Mouse (Mus musculus) liver, embryonic 12.5 days (tissue): ENCODE data around the gene Dnajc1. TPM values are rescaled to one million over a fixed set of nuclear protein-coding genes. Genes with fewer than 3 reads are reported as not detected.

Experiments
- ATAC-seq: fragments of 200-750 bp; cut with Nextera tagmentation; 2 replicates; pipeline ENCODE4 v1.8.0; 2017; ENCODE audit warnings: moderate number of reproducible peaks, mild to moderate bottlenecking, moderate library complexity
- H3K27ac ChIP-seq: fragments of 300-500 bp; sonication (generic); 2 replicates; pipeline ENCODE4 v1.5.1; 2016; ENCODE audit warnings: mild to moderate bottlenecking
- H3K27me3 ChIP-seq: fragments of 300-500 bp; sonication (generic); replicated peaks from 2 replicates; pipeline ENCODE4 v1.6.1; 2016; ENCODE audit warnings: mild to moderate bottlenecking, moderate library complexity
- H3K36me3 ChIP-seq: fragments of 300-500 bp; sonication (generic); 2 replicates; pipeline ENCODE4 v1.6.1; 2016; ENCODE audit warnings: mild to moderate bottlenecking, moderate library complexity
- H3K4me1 ChIP-seq: fragments of 300-500 bp; sonication (generic); 2 replicates; pipeline ENCODE4 v1.6.1; 2016
- H3K4me2 ChIP-seq: fragments of 300-500 bp; sonication (generic); 2 replicates; pipeline ENCODE4 v1.6.1; 2016; ENCODE audit warnings: mild to moderate bottlenecking, moderate library complexity
- H3K4me3 ChIP-seq: fragments of 300-500 bp; sonication (generic); 2 replicates; pipeline ENCODE4 v1.5.1; 2016; ENCODE audit warnings: mild to moderate bottlenecking, moderate library complexity
- H3K9ac ChIP-seq: fragments of 300-500 bp; sonication (generic); 2 replicates; pipeline ENCODE4 v1.6.1; 2016; ENCODE audit warnings: mild to moderate bottlenecking, moderate library complexity
- H3K9me3 ChIP-seq: fragments of 300-500 bp; sonication (generic); replicated peaks from 2 replicates; pipeline ENCODE4 v1.6.1; 2016; ENCODE audit warnings: mild to moderate bottlenecking, moderate library complexity
- WGBS: fragments of 180-500 bp; shearing (Covaris S2); methylation state at CpG from one replicate; pipeline ENCODE4 v1.1.7; 2016; ENCODE audit not compliant: insufficient replicate concordance; 5-methylcytosine and 5-hydroxymethylcytosine counted together
- polyA plus RNA-seq: library from polyadenylated mRNA; unstranded; fragments of >200 nt; fragmentation: Nextera tagmentation; extraction: Ambion mirVana; gene quantifications from 2 replicates; pipeline ENCODE4 v1.2.1, GENCODE M21; 2016

The Dnajc1 gene
- polyA plus RNA-seq, 1 experiment from 2014 or later, result 14.2 TPM

- Histone ChIP-seq H3K4me2 (no peak overlapping the region), H3K27ac (no peak overlapping the region), H3K4me3 (no peak overlapping the region), H3K9ac (no peak overlapping the region), H3K27me3 (no peaks in the 10 kb centered on the region), H3K4me1 (no peaks in the 10 kb centered on the region), H3K9me3 (no peaks in the 10 kb centered on the region), H3K36me3 (peaks cover 88% of the 10 kb centered on the region)
- WGBS, result 84% methylated on average over 5 of the region's 5 CpGs
- no peak for ATAC-seq
Measured at GRCm38 (mm10) chr2:18180323-18180722, 212.3 kb downstream of the Dnajc1 start.

DNA sequence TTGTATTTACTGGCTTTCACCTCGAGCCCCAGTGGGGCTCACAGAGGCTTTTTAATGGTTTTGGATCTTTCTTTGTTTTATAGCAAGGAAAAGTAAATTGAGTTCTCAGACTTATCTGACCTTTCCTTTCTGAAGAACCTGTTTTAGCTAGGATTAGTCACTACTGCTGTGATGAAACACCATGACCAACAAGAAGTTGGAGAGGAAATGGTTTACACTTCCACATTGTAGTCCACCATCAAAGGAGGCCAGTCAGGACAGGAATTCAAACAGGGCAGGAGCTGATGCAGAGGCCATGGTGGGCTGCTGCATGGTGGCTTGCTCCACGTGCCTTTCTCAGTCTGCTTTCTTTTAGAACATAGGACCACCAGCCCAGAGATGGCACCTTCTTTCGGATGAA, 216.4 kb downstream of the Dnajc1 start:
- H3K4me2 ChIP-seq, result no peak overlapping the region
- H3K4me3 ChIP-seq, result no peak overlapping the region
- H3K9me3 ChIP-seq, result no peaks in the 10 kb centered on the region
- H3K27ac ChIP-seq, result no peak overlapping the region
- ATAC-seq, result no peak
- 75% methylated on average over 3 of the region's 3 CpGs for WGBS
- H3K9ac ChIP-seq, result no peak overlapping the region
- H3K36me3 ChIP-seq, result peaks cover 70% of the 10 kb centered on the region
- H3K27me3 ChIP-seq, result no peaks in the 10 kb centered on the region
- H3K4me1 ChIP-seq, result no peaks in the 10 kb centered on the region

DNA sequence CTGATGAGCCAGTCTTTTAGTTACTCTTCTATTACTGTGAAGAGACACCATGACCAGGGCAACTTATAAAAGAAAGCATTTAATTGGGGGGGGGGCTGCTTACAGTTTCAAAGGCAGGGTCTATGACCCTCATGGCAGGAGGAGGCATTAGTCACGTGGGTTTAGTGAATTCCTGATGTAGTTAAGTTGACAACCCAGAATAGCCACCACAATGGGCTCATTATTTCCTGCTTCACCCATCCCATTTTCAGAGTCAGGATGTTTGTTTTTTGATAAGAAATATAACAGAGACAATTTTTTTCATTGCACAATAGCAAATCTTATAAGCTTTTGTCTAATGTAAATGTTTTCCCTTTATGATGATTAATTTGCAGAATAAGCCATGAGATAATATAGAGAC, 217.4 kb downstream of the Dnajc1 start:
- 50% methylated on average over 1 of the region's 1 CpGs for WGBS
- no peak overlapping the region for H3K27ac ChIP-seq
- H3K9me3 ChIP-seq, result no peaks in the 10 kb centered on the region
- H3K27me3 ChIP-seq, result no peaks in the 10 kb centered on the region
- ATAC-seq, result no peak
- no peak overlapping the region for H3K4me3 ChIP-seq
- H3K9ac ChIP-seq, result no peak overlapping the region
- peaks cover 61% of the 10 kb centered on the region for H3K36me3 ChIP-seq
- no peaks in the 10 kb centered on the region for H3K4me1 ChIP-seq
- no peak overlapping the region for H3K4me2 ChIP-seq

DNA sequence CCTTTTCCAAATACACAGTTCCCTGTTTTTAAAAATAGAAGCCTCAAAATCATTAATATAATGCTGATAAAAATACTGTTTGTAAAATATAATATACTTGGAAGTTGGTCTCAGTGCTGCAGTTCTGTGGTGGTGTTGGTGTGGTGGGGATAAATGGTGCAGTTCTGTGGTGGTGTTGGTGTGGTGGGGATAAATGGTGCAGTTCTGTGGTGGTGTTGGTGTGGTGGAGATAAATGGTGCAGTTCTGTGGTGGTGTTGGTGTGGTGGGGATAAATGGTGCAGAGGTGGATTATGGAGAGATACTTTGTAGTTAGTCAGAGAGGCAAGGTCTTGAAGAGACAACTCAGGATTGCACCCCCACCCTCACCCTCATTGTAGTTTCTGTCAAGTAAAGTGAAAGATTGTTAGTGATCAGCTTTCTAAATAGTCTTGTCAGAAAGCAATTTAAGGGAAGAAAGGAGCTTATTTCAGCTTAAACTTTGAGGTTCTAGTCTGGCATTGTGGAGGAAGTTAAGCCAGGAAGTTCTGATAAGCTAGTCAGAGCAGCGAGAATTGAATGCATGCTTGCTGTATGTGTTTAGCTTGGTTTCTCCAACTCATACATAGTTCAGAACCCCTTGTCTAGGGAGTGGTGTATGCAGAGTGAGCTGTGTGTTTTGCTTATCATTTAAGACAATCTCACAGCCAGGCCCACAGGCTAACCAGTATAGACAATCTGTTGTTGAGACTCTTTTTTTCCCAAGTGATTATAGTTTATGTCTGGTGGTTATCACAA, 223.3 kb downstream of the Dnajc1 start:
- WGBS, result 13% methylated on average over 1 of the region's 1 CpGs
- H3K36me3 ChIP-seq, result peaks cover 36% of the 10 kb centered on the region
- H3K27me3 ChIP-seq, result no peaks in the 10 kb centered on the region
- H3K27ac ChIP-seq, result 0 out of 2 replicates have a peak overlapping the region, but pooled peaks have one; percentile 25
- no peak overlapping the region for H3K9ac ChIP-seq
- peaks cover 11% of the 10 kb centered on the region for H3K4me1 ChIP-seq
- ATAC-seq, result peak; percentile 54
- no peaks in the 10 kb centered on the region for H3K9me3 ChIP-seq
- no peak overlapping the region for H3K4me3 ChIP-seq
- H3K4me2 ChIP-seq, result no peak overlapping the region

- H3K4me3 ChIP-seq, result no peak overlapping the region
- WGBS, result 90% methylated on average over 2 of the region's 2 CpGs
- ATAC-seq, result no peak
Measured at GRCm38 (mm10) chr2:18165511-18165910, 227.1 kb downstream of the Dnajc1 start.

DNA sequence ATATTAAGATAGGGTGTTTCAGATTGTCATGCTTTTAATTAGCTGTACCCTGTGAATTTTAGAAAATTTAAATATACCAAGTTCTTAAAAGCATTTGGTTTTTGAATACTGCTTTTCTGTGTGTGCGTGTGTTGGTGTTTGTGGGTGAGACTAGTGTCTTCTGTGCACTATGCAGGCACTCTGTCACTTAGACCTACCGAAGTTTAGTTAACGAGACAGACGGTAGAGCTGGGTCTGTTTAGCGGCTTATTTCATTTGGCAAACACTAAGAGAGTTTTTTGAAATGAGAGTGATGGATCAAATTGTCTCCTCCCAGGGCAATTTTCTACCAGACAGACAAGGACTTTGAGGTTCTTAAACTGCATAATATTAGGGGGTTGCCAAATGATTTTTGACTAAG, 231.6 kb downstream of the Dnajc1 start:
- no peaks in the 10 kb centered on the region for H3K27me3 ChIP-seq
- H3K9me3 ChIP-seq, result no peaks in the 10 kb centered on the region
- no peak overlapping the region for H3K4me3 ChIP-seq
- peaks cover 52% of the 10 kb centered on the region for H3K36me3 ChIP-seq
- no peak overlapping the region for H3K9ac ChIP-seq
- ATAC-seq, result no peak
- no peak overlapping the region for H3K27ac ChIP-seq
- no peaks in the 10 kb centered on the region for H3K4me1 ChIP-seq
- H3K4me2 ChIP-seq, result no peak overlapping the region
- 90% methylated on average over 5 of the region's 5 CpGs for WGBS

More at GRCm38 (mm10) chr2:18165511-18165910, 227.1 kb downstream of the Dnajc1 start:
- no peak overlapping the region for H3K4me2 ChIP-seq
- H3K9ac ChIP-seq, result no peak overlapping the region
- no peaks in the 10 kb centered on the region for H3K27me3 ChIP-seq
- no peaks in the 10 kb centered on the region for H3K9me3 ChIP-seq
- H3K4me1 ChIP-seq, result peaks cover 11% of the 10 kb centered on the region
- H3K27ac ChIP-seq, result no peak overlapping the region
- peaks cover 49% of the 10 kb centered on the region for H3K36me3 ChIP-seq

DNA sequence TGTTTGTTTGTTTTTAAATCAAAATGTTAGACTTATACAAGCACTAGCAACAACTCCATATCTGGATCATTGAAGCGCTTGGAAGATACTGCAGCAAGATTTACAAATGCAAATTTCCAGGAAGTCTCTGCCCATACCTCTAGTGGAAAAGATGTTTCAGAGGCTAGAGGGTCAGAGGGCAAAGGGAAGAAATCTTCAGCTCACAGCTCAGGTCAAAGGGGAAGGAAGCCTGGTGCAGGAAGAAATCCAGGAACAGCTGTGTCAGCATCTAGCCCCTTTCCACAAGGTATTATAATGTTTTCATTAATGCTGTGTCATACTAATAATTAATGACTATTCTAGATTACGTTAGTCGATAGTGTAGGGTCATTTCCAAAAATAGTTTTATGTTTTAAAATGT, 233.2 kb downstream of the Dnajc1 start:
- no peak overlapping the region for H3K27ac ChIP-seq
- H3K4me2 ChIP-seq, result no peak overlapping the region
- H3K4me3 ChIP-seq, result no peak overlapping the region
- H3K9ac ChIP-seq, result no peak overlapping the region
- no peaks in the 10 kb centered on the region for H3K4me1 ChIP-seq
- no peaks in the 10 kb centered on the region for H3K27me3 ChIP-seq
- H3K36me3 ChIP-seq, result peaks cover 60% of the 10 kb centered on the region
- no peak for ATAC-seq
- no peaks in the 10 kb centered on the region for H3K9me3 ChIP-seq
- WGBS, result 90% methylated on average over 3 of the region's 3 CpGs

- no peak for ATAC-seq
- H3K27ac ChIP-seq, result no peak overlapping the region
- no peak overlapping the region for H3K9ac ChIP-seq
- no peaks in the 10 kb centered on the region for H3K9me3 ChIP-seq
- H3K4me1 ChIP-seq, result no peaks in the 10 kb centered on the region
- no peak overlapping the region for H3K4me2 ChIP-seq
- 84% methylated on average over 3 of the region's 3 CpGs for WGBS
- no peak overlapping the region for H3K4me3 ChIP-seq
- H3K27me3 ChIP-seq, result no peaks in the 10 kb centered on the region
- peaks cover 54% of the 10 kb centered on the region for H3K36me3 ChIP-seq
Measured at GRCm38 (mm10) chr2:18156131-18156530, 236.5 kb downstream of the Dnajc1 start.
